Mouse (Mus musculus) hindbrain, embryonic 16.5 days (tissue): ENCODE results near the gene Lilr4b. TPM values are rescaled to one million over a fixed set of nuclear protein-coding genes. Genes with fewer than 3 reads are reported as not detected.
"Not testable (repeated sequence)": the region's sequence is repeated elsewhere in the genome, so short reads cannot be mapped to it uniquely, and the experiment has no call there.

ENCODE experiments used
- ATAC-seq: fragments of 200-750 bp; cut with Nextera tagmentation; 2 replicates; pipeline ENCODE4 v1.8.0; 2017; ENCODE audit warnings: moderate TSS enrichment, moderate library complexity
- H3K27ac ChIP-seq: fragments of 300-500 bp; sonication (generic); 2 replicates; pipeline ENCODE4 v1.5.1; 2014; ENCODE audit warnings: low read depth, mild to moderate bottlenecking, control low read depth, low read length, moderate library complexity
- H3K27me3 ChIP-seq: fragments of 300-500 bp; sonication (generic); replicated peaks from 2 replicates; pipeline ENCODE4 v1.6.1; 2014; ENCODE audit warnings: low read length; ENCODE audit not compliant: control insufficient read depth, insufficient read depth
- H3K36me3 ChIP-seq: fragments of 300-500 bp; sonication (generic); 2 replicates; pipeline ENCODE4 v1.6.1; 2014; ENCODE audit warnings: mild to moderate bottlenecking, low read length, moderate library complexity, mixed read lengths; ENCODE audit not compliant: control insufficient read depth, insufficient read depth
- H3K4me1 ChIP-seq: fragments of 300-500 bp; sonication (generic); 2 replicates; pipeline ENCODE4 v1.6.1; 2014; ENCODE audit warnings: low read depth, low read length; ENCODE audit not compliant: control insufficient read depth, insufficient read depth
- H3K4me2 ChIP-seq: fragments of 300-500 bp; sonication (generic); 2 replicates; pipeline ENCODE4 v1.6.1; 2014; ENCODE audit warnings: mild to moderate bottlenecking, low read length, control low read depth, moderate library complexity
- H3K4me3 ChIP-seq: fragments of 300-500 bp; sonication (generic); 2 replicates; pipeline ENCODE4 v1.5.1; 2014; ENCODE audit warnings: mild to moderate bottlenecking, low read length, control low read depth, moderate library complexity
- H3K9ac ChIP-seq: fragments of 300-500 bp; sonication (generic); 2 replicates; pipeline ENCODE4 v1.6.1; 2014; ENCODE audit warnings: low read depth, mild to moderate bottlenecking, control low read depth, low read length, moderate library complexity
- H3K9me3 ChIP-seq: fragments of 300-500 bp; sonication (generic); 2 replicates; pipeline ENCODE4 v1.6.1; 2014; ENCODE audit warnings: mild to moderate bottlenecking, low read length, moderate library complexity; ENCODE audit not compliant: control insufficient read depth
- WGBS: fragments of 180-500 bp; shearing (Covaris S2); extraction: QIAGEN DNeasy Blood & Tissue Kit; methylation state at CpG from one replicate; pipeline ENCODE4 v1.1.7; 2014; 5-methylcytosine and 5-hydroxymethylcytosine counted together
- polyA plus RNA-seq: library from polyadenylated mRNA; unstranded; fragments of >200 nt; fragmentation: Nextera tagmentation; extraction: Ambion mirVana; gene quantifications from 2 replicates; pipeline ENCODE4 v1.2.1, GENCODE M21; 2015

Lilr4b gene
- polyA plus RNA-seq, result 0.09 and 0.22 TPM in 2 replicates

- 100% methylated on average over 1 of the region's 3 CpGs for WGBS
- H3K27me3 ChIP-seq, H3K9ac ChIP-seq, ATAC-seq, H3K9me3 ChIP-seq, H3K4me3 ChIP-seq, H3K36me3 ChIP-seq, H3K4me1 ChIP-seq, H3K27ac ChIP-seq, H3K4me2 ChIP-seq: not testable (repeated sequence)
These were observed at the start of gene Lilr4b, which contains the start of gene Gm49339 for GRCm38 (mm10) chr10:51480397-51480796. Lilr4b (plus strand) TSS chr10:51480632. Gm49339 (plus strand) TSS chr10:51480612.

GRCm38 (mm10) chr10:51432940-51433339 is 47.5 kb upstream of the Lilr4b start:
- Histone ChIP-seq H3K9ac (no peak overlapping the region), H3K4me1 (no peaks in the 10 kb centered on the region), H3K4me3 (no peak overlapping the region), H3K9me3 (no peaks in the 10 kb centered on the region), H3K27ac (no peak overlapping the region), H3K36me3 (no peaks in the 10 kb centered on the region), H3K4me2 (no peak overlapping the region), H3K27me3 (no peaks in the 10 kb centered on the region)
- ATAC-seq, result no peak

GRCm38 (mm10) chr10:51435684-51436083 is 44.7 kb upstream of the Lilr4b start:
- Histone ChIP-seq H3K4me3 (no peak overlapping the region), H3K9me3 (0 out of 2 replicates have a peak, but pooled peaks cover 2% of the 10 kb centered on the region), H3K27me3 (no peaks in the 10 kb centered on the region), H3K9ac (no peak overlapping the region), H3K4me1 (no peaks in the 10 kb centered on the region), H3K36me3 (no peaks in the 10 kb centered on the region), H3K4me2 (no peak overlapping the region), H3K27ac (no peak overlapping the region)
- no peak for ATAC-seq
- 81% methylated on average over 3 of the region's 3 CpGs for WGBS

GRCm38 (mm10) chr10:51451610-51452009 is 28.8 kb upstream of the Lilr4b start:
- Histone ChIP-seq H3K4me3 (no peak overlapping the region), H3K9ac (no peak overlapping the region), H3K4me2 (no peak overlapping the region), H3K27ac (no peak overlapping the region), H3K9me3 (no peaks in the 10 kb centered on the region), H3K4me1 (no peaks in the 10 kb centered on the region), H3K36me3 (no peaks in the 10 kb centered on the region), H3K27me3 (no peaks in the 10 kb centered on the region)
- 86% methylated on average over 4 of the region's 4 CpGs for WGBS
- ATAC-seq, result no peak

GRCm38 (mm10) chr10:51453616-51454298 is 26.7 kb upstream of the Lilr4b start:
- Histone ChIP-seq H3K4me2 (no peak overlapping the region), H3K9ac (no peak overlapping the region), H3K9me3 (no peaks in the 10 kb centered on the region), H3K27me3 (no peaks in the 10 kb centered on the region), H3K4me1 (no peaks in the 10 kb centered on the region), H3K27ac (no peak overlapping the region), H3K36me3 (no peaks in the 10 kb centered on the region), H3K4me3 (no peak overlapping the region)
- WGBS, result 89% methylated on average over 1 of the region's 1 CpGs
- ATAC-seq, result no peak

GRCm38 (mm10) chr10:51454365-51454764 is 26.1 kb upstream of the Lilr4b start:
- Histone ChIP-seq H3K36me3 (no peaks in the 10 kb centered on the region), H3K4me3 (no peak overlapping the region), H3K27me3 (no peaks in the 10 kb centered on the region), H3K4me2 (no peak overlapping the region), H3K4me1 (no peaks in the 10 kb centered on the region), H3K9ac (no peak overlapping the region), H3K9me3 (no peaks in the 10 kb centered on the region), H3K27ac (no peak overlapping the region)
- WGBS, result 85% methylated on average over 1 of the region's 1 CpGs
- ATAC-seq, result no peak

GRCm38 (mm10) chr10:51455762-51456161 is 24.7 kb upstream of the Lilr4b start:
- Histone ChIP-seq H3K9me3 (no peaks in the 10 kb centered on the region), H3K4me2 (no peak overlapping the region), H3K4me1 (no peaks in the 10 kb centered on the region), H3K27ac (no peak overlapping the region), H3K9ac (no peak overlapping the region), H3K36me3 (no peaks in the 10 kb centered on the region), H3K4me3 (no peak overlapping the region), H3K27me3 (no peaks in the 10 kb centered on the region)
- ATAC-seq, result no peak
- WGBS, result 100% methylated on average over 1 of the region's 1 CpGs

- Histone ChIP-seq H3K36me3 (no peaks in the 10 kb centered on the region), H3K9me3 (no peaks in the 10 kb centered on the region), H3K9ac (no peak overlapping the region), H3K27me3 (no peaks in the 10 kb centered on the region), H3K27ac (no peak overlapping the region), H3K4me2 (no peak overlapping the region), H3K4me3 (no peak overlapping the region), H3K4me1 (no peaks in the 10 kb centered on the region)
- no peak for ATAC-seq
- WGBS, result 83% methylated on average over 4 of the region's 4 CpGs
These were observed 24.1 kb upstream of the Lilr4b start for GRCm38 (mm10) chr10:51456369-51456768.

- H3K27me3 ChIP-seq, H3K36me3 ChIP-seq, H3K9ac ChIP-seq, ATAC-seq, H3K4me2 ChIP-seq, H3K9me3 ChIP-seq, H3K4me3 ChIP-seq, H3K4me1 ChIP-seq, H3K27ac ChIP-seq: not testable (repeated sequence)
- 37% methylated on average over 4 of the region's 4 CpGs for WGBS
These were observed 16.6 kb upstream of the Lilr4b start for GRCm38 (mm10) chr10:51463800-51464199.
